Mouse (Mus musculus): ENCODE data around the gene Arfip1.

The Arfip1 gene

GRCm38 (mm10) chr3:84450651-84451050 is 131.8 kb downstream of the Arfip1 start:
- no peak for DNase-seq (ENCODE audit: low spot score)

GRCm38 (mm10) chr3:84449015-84449414 is 133.4 kb downstream of the Arfip1 start:
- no peak for DNase-seq (ENCODE audit: low spot score)

- no peak for DNase-seq (ENCODE audit: low spot score)
Measured at GRCm38 (mm10) chr3:84447803-84448202, 134.6 kb downstream of the Arfip1 start.

Data from layer of hippocampus, adult 9-10 months (tissue).